Mouse (Mus musculus): ENCODE results near the gene Ppm1d. TPM values are rescaled to one million over a fixed set of nuclear protein-coding genes. Genes with fewer than 3 reads are reported as not detected.

Gene Ppm1d
- polyA plus RNA-seq, 1 experiment from 2014 or later, result 16.7 TPM

- WGBS, result 55% methylated on average over 15 of the region's 15 CpGs
- Histone ChIP-seq H3K4me3 (ENCODE audit: low read depth, low read length) (no peak overlapping the region), H3K27ac (ENCODE audit: low read depth) (no peak overlapping the region), H3K4me2 (ENCODE audit: low read length) (no peak overlapping the region), H3K36me3 (ENCODE audit: control insufficient read depth, insufficient read depth, low read length) (no peaks in the 10 kb centered on the region), H3K9me3 (ENCODE audit: control insufficient read depth, low read length) (no peaks in the 10 kb centered on the region), H3K4me1 (replicated peaks; ENCODE audit: control insufficient read depth, insufficient read depth, low read length) (no peaks in the 10 kb centered on the region), H3K27me3 (replicated peaks; ENCODE audit: control insufficient read depth, insufficient read depth, low read length) (no peaks in the 10 kb centered on the region), H3K9ac (ENCODE audit: low read length) (no peak overlapping the region)
- no peak for ATAC-seq (replicated peaks; ENCODE audit: low FRiP score, low TSS enrichment, low read depth)
- no peak for DNase-seq (ENCODE audit: low spot score)
These were observed 29.7 kb upstream of the Ppm1d start for GRCm38 (mm10) chr11:85281219-85281878.

GRCm38 (mm10) chr11:85297953-85298352, 13.1 kb upstream of the Ppm1d start:
- Histone ChIP-seq H3K36me3 (ENCODE audit: control insufficient read depth, insufficient read depth, low read length) (no peaks in the 10 kb centered on the region), H3K27ac (ENCODE audit: low read depth) (no peak overlapping the region), H3K4me2 (ENCODE audit: low read length) (no peak overlapping the region), H3K9ac (ENCODE audit: low read length) (no peak overlapping the region), H3K27me3 (replicated peaks; ENCODE audit: control insufficient read depth, insufficient read depth, low read length) (no peaks in the 10 kb centered on the region), H3K9me3 (ENCODE audit: control insufficient read depth, low read length) (no peaks in the 10 kb centered on the region), H3K4me3 (ENCODE audit: low read depth, low read length) (no peak overlapping the region), H3K4me1 (replicated peaks; ENCODE audit: control insufficient read depth, insufficient read depth, low read length) (no peaks in the 10 kb centered on the region)
- WGBS, result 63% methylated on average over 13 of the region's 13 CpGs
- DNase-seq (ENCODE audit: low spot score), result no peak
- ATAC-seq (replicated peaks; ENCODE audit: low FRiP score, low TSS enrichment, low read depth), result no peak

- H3K36me3 ChIP-seq (ENCODE audit: control insufficient read depth, insufficient read depth, low read length), result no peaks in the 10 kb centered on the region
- H3K4me1 ChIP-seq (replicated peaks; ENCODE audit: control insufficient read depth, insufficient read depth, low read length), result no peaks in the 10 kb centered on the region
- DNase-seq (ENCODE audit: low spot score) (no peak), ATAC-seq (replicated peaks; ENCODE audit: low FRiP score, low TSS enrichment, low read depth) (no peak)
- no peaks in the 10 kb centered on the region for H3K9me3 ChIP-seq (ENCODE audit: control insufficient read depth, low read length)
- no peak overlapping the region for H3K4me2 ChIP-seq (ENCODE audit: low read length)
- WGBS, result 95% methylated on average over 2 of the region's 2 CpGs
- H3K9ac ChIP-seq (ENCODE audit: low read length), result no peak overlapping the region
- no peak overlapping the region for H3K27ac ChIP-seq (ENCODE audit: low read depth)
- no peak overlapping the region for H3K4me3 ChIP-seq (ENCODE audit: low read depth, low read length)
- H3K27me3 ChIP-seq (replicated peaks; ENCODE audit: control insufficient read depth, insufficient read depth, low read length), result no peaks in the 10 kb centered on the region
These were observed 11.2 kb upstream of the Ppm1d start for GRCm38 (mm10) chr11:85299880-85300279.

- Histone ChIP-seq H3K27ac (ENCODE audit: low read depth) (no peak overlapping the region), H3K9ac (ENCODE audit: low read length) (no peak overlapping the region), H3K4me3 (ENCODE audit: low read depth, low read length) (no peak overlapping the region), H3K27me3 (replicated peaks; ENCODE audit: control insufficient read depth, insufficient read depth, low read length) (no peaks in the 10 kb centered on the region), H3K4me1 (replicated peaks; ENCODE audit: control insufficient read depth, insufficient read depth, low read length) (no peaks in the 10 kb centered on the region), H3K4me2 (ENCODE audit: low read length) (no peak overlapping the region), H3K36me3 (ENCODE audit: control insufficient read depth, insufficient read depth, low read length) (no peaks in the 10 kb centered on the region), H3K9me3 (ENCODE audit: control insufficient read depth, low read length) (no peaks in the 10 kb centered on the region)
- WGBS, result 90% methylated on average over 3 of the region's 3 CpGs
- ATAC-seq (replicated peaks; ENCODE audit: low FRiP score, low TSS enrichment, low read depth) (no peak), DNase-seq (ENCODE audit: low spot score) (no peak)
These were observed 9.9 kb upstream of the Ppm1d start for GRCm38 (mm10) chr11:85301161-85301560.

GRCm38 (mm10) chr11:85301836-85302235, 9.2 kb upstream of the Ppm1d start:
- Histone ChIP-seq H3K9ac (ENCODE audit: low read length) (no peak overlapping the region), H3K4me2 (ENCODE audit: low read length) (no peak overlapping the region), H3K27ac (ENCODE audit: low read depth) (no peak overlapping the region), H3K36me3 (ENCODE audit: control insufficient read depth, insufficient read depth, low read length) (no peaks in the 10 kb centered on the region), H3K4me3 (ENCODE audit: low read depth, low read length) (no peak overlapping the region), H3K27me3 (replicated peaks; ENCODE audit: control insufficient read depth, insufficient read depth, low read length) (no peaks in the 10 kb centered on the region), H3K9me3 (ENCODE audit: control insufficient read depth, low read length) (no peaks in the 10 kb centered on the region), H3K4me1 (replicated peaks; ENCODE audit: control insufficient read depth, insufficient read depth, low read length) (no peaks in the 10 kb centered on the region)
- DNase-seq (ENCODE audit: low spot score) (no peak), ATAC-seq (replicated peaks; ENCODE audit: low FRiP score, low TSS enrichment, low read depth) (no peak)
- 67% methylated on average over 1 of the region's 2 CpGs for WGBS

GRCm38 (mm10) chr11:85306577-85307260, 4.3 kb upstream of the Ppm1d start:
- H3K9me3 ChIP-seq (ENCODE audit: control insufficient read depth, low read length), result no peaks in the 10 kb centered on the region
- H3K9ac ChIP-seq (ENCODE audit: low read length), result no peak overlapping the region
- no peak overlapping the region for H3K27ac ChIP-seq (ENCODE audit: low read depth)
- no peaks in the 10 kb centered on the region for H3K4me1 ChIP-seq (replicated peaks; ENCODE audit: control insufficient read depth, insufficient read depth, low read length)
- no peaks in the 10 kb centered on the region for H3K36me3 ChIP-seq (ENCODE audit: control insufficient read depth, insufficient read depth, low read length)
- H3K4me3 ChIP-seq (ENCODE audit: low read depth, low read length), result no peak overlapping the region
- H3K4me2 ChIP-seq (ENCODE audit: low read length), result no peak overlapping the region
- DNase-seq (ENCODE audit: low spot score), result no peak
- no peaks in the 10 kb centered on the region for H3K27me3 ChIP-seq (replicated peaks; ENCODE audit: control insufficient read depth, insufficient read depth, low read length)
- 42% methylated on average over 4 of the region's 4 CpGs for WGBS
- ATAC-seq (replicated peaks; ENCODE audit: low FRiP score, low TSS enrichment, low read depth), result no peak

GRCm38 (mm10) chr11:85308799-85309198, 2.2 kb upstream of the Ppm1d start:
- H3K27ac ChIP-seq (ENCODE audit: low read depth), result no peak overlapping the region
- DNase-seq (ENCODE audit: low spot score) (no peak), ATAC-seq (replicated peaks; ENCODE audit: low FRiP score, low TSS enrichment, low read depth) (no peak)
- H3K36me3 ChIP-seq (ENCODE audit: control insufficient read depth, insufficient read depth, low read length), result no peaks in the 10 kb centered on the region
- 86% methylated on average over 2 of the region's 2 CpGs for WGBS
- H3K4me2 ChIP-seq (ENCODE audit: low read length), result no peak overlapping the region
- H3K9me3 ChIP-seq (ENCODE audit: control insufficient read depth, low read length), result no peaks in the 10 kb centered on the region
- H3K9ac ChIP-seq (ENCODE audit: low read length), result no peak overlapping the region
- no peaks in the 10 kb centered on the region for H3K27me3 ChIP-seq (replicated peaks; ENCODE audit: control insufficient read depth, insufficient read depth, low read length)
- no peak overlapping the region for H3K4me3 ChIP-seq (ENCODE audit: low read depth, low read length)
- peaks cover 14% of the 10 kb centered on the region for H3K4me1 ChIP-seq (replicated peaks; ENCODE audit: control insufficient read depth, insufficient read depth, low read length)

GRCm38 (mm10) chr11:85310407-85310712, 684 bp upstream of the Ppm1d start:
- no peak for DNase-seq (ENCODE audit: low spot score)
- Histone ChIP-seq H3K4me2 (ENCODE audit: low read length) (peak overlapping the region; percentile 87), H3K4me1 (replicated peaks; ENCODE audit: control insufficient read depth, insufficient read depth, low read length) (peaks cover 14% of the 10 kb centered on the region), H3K36me3 (ENCODE audit: control insufficient read depth, insufficient read depth, low read length) (0 out of 2 replicates have a peak, but pooled peaks cover 5% of the 10 kb centered on the region), H3K27me3 (replicated peaks; ENCODE audit: control insufficient read depth, insufficient read depth, low read length) (no peaks in the 10 kb centered on the region), H3K9ac (ENCODE audit: low read length) (peak overlapping the region; percentile 95), H3K9me3 (ENCODE audit: control insufficient read depth, low read length) (no peaks in the 10 kb centered on the region), H3K27ac (ENCODE audit: low read depth) (peak overlapping the region; percentile 93), H3K4me3 (ENCODE audit: low read depth, low read length) (peak overlapping the region; percentile 98)
- ATAC-seq (replicated peaks; ENCODE audit: low FRiP score, low TSS enrichment, low read depth), result no peak
- WGBS, result under 1% methylated on average over 15 of the region's 15 CpGs
